Mouse (Mus musculus) c-Kit-positive CD71-negative TER-119-negative erythroid progenitor cells, embryonic 14.5 days (primary cell): ENCODE results near the gene Fastkd5.

Experiments used
- DNase-seq: peaks from one replicate; pipeline ENCODE4 v3.0.0-alpha.2; 2013; ENCODE audit warnings: low read depth

Fastkd5 gene

DNA sequence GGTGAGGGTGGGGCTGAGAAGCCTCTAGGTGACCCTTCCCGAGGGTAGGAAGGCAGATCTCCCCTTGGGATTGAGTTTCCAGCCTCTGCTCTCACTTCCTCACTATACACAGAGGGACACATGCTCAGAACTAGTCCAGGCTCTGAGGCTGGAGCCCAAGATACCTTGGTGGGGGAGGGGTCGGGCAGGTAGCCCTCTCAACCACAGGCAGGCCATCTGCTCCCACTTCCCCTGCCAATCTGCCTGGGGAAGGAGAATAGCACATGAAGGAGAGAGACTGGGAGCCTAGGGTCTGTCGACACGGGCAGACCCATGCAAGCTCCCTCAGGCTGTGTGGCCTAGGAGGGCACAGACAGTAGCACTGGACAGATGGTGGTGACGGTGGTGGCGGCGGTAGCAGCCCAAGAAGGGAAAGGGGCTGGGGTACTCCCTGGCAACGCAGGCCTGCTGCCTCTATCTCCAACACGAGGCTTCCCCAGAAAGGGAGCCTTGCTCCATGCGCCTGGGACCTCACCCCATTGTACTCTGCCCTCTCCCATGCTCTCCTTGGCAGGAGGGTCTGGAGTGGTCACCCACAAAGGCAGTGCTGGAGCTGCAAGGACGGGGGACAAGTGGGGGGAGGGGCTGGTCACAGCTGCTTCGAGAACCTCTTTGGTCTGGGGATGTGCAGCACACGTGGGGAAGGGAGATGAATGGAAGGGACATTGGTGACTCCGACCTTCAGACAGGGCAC is 4.3 kb upstream of the Fastkd5 start:
- DNase-seq, result no peak

DNA sequence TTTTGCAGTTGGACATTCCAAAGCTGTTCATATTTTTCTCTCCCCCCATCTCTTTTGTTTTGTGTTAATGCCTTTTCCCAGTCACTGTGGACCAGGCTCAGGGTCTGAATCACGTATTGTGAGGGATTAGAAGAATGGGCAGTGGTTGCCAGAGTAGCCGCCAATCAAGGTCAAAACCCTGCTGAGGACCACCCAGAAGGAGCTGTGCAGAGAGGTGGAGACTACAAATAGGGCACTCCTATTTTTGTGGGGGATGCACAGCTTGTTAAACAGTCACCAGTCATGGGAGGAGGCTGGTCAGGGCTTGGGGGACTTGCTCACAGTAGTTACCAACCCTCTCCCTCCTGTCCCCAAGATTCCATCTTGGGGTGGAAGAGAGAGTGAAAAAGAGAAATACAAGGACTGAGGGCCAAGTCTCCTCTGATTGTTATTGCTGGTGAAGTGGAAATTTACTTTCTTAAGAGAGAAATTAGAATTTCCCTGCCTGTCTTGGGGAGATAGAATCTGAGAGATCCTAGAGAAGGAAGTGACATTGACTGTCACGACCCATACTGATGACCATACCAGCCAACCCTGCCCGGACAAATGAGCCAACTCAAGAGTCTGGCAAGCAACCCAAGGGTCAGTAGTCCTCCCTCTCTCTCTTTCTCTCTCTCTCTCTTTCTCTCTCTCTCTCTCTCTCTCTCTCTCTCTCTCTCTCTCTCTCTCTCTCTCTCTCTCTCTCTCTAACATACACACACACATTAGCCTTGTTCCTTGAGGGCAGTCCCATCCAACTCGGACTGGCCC is 3.3 kb upstream of the Fastkd5 start:
- no peak for DNase-seq

DNA sequence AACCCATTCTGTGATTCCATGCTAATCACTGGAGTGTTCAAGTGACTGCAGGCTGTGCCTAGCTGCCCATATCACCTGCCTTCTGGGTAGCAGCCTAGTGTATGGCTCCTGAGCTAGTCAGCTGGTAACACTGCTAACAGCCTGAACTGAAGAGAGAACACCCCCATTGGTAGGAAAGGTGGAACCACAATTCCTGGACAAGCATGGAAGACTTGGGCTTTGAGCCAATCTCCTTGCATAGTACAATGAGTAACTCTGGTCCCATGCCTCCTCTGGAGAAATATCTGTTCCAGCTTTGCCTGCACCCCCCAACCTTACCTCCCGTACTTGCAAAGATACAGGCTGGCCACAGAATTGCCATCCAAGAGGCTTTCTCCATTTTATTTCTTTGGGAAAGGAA is 2.6 kb upstream of the Fastkd5 start:
- DNase-seq, result no peak

DNA sequence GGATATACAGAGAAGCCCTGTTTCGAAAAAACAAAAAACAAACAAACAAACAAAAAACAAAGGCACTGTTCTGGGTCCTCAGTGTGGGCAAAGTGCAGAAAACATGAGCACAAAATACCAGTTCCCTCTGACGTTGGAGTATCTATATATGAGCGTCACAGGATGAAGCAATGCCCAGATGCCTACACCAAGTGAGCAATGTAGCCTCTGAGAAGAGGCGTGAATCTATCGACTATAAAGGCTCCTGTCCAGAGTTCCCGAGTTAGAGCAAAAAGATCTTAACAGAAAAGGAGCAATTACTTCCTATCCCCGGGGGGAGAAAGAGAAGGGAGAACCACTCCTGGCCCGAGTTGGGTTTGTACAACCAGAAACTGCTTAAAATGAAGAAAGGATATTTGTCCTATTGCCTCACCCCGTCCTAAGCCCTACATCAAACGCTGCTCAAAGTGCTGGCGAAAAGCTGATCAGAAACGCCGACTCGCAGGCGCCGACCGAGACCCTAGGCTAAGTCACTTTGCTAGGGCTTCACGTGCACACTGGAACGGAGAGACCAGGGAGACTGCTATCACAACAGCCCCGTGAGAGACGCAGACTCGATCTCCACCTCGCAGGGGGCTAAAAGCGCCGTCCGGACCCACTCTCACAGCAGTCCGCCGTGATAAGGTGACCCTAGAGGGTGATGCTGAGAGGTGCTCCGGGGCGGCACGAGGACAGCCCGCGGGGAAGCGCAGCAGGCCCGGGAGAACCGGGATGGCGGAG is 568 bp downstream of the Fastkd5 start:
- no peak for DNase-seq

DNA sequence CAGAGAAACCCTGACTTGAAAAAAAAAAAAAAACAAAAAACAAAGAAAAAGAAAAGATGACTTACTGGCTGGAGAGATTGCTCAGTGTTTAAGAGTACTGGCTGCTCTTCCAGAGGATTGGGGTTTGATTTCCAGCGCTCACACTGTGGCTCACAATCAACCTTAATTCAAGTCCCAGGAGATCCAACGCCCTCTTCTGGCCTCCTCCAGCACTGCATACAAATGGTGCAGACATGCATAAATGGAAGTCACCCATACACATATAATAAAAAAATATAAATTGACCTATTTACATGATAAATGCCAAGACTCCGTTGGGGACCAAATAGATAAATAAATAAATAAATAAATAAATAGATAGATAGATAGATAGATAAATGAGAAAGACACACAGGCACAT is 1.4 kb downstream of the Fastkd5 start:
- DNase-seq, result no peak

DNA sequence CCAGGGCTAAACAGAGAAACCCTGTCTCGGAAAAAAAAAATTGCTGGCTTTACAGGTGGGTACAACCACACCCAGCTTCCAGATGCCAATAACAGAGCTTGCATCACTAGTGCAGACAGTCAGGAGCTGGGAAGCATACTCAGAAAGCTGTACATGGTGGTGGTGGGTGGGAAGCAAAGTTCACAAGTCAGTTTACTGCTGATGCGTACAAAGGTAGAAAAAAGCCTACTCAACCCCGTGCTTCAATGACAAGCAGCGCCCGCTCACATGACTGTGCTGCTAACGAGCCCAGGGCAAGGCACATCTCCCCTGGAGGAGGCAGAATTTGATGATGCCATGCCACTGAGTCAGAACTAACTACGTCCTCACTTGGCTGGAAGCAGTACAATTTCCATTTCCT is 10.9 kb downstream of the Fastkd5 start:
- DNase-seq, result no peak

DNA sequence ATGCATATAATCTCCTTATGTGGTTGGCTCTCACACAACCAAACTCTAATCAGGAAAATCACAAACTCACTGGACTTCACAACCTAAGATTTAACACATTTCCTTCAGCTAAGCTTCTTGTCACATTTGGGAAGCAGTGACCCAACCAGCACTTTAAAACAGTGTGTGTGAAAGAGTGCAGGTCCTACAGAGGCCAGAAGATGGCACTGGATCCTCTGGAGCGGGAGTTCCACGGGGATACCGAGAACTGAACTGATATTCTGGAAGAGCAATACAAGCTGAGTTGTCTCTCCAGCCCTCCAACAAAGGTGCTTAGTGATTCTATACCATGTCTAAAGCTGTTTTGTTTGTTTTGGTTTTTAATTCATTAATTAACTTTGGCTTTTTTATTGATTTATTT is 16.7 kb downstream of the Fastkd5 start:
- no peak for DNase-seq

DNA sequence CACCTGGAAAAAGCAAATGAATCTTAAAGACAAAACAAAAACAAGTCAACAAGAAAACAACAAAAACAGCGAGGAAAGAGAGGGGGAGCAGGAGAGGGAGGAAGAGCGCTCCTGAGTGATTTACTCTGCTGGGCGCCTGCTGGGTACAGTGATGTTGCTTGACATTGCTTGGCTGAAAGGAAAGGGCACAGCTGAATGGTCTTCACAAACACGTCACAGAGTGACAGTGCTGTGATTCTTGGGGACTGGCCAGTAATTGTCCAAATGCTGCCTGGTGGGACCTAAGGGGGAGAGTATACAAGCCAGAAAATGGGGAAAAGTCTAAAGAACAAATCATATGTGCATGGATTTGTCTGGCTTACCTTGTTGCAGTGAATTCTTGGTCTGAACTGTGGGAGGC is 27.6 kb downstream of the Fastkd5 start:
- DNase-seq, result no peak

DNA sequence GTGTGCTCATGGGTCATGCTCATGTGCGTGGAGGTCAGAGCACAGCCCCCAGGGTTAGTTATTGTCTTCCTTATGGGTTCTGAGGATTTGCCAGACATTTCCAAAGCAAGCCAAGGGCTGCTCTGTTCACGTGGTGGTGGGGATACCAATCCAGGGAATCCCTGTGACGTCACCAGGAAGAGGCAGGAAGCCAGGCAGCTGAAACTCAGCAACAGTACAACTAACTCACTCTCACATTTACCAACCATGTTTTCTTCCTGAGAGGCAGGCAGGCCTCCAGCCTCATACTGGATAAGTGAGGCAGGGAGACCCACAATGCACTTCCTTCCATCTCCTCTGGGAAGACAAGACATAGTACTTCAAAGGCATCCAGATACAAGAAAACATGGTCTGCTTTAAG is 31.4 kb downstream of the Fastkd5 start:
- no peak for DNase-seq

DNA sequence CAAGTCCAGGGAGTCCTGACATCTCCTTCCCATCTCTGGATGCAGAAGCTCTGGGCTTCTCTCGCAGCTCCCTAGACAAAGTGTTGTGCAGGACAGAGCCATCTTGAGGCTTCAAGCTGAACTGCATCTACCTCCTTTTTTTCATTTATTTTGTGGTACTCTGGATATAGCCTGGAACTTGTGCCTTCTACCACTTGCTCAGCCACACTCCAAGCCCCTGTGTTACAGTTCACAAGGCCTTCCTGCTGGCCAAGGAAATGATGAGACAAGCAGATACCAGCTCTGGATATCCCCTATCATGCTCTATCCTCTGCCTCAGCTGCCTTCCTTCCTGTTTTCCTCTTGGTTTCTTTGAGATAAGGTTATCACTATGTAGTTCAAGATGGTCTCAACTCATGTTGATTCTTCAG is 32.2 kb downstream of the Fastkd5 start:
- DNase-seq, result no peak

DNA sequence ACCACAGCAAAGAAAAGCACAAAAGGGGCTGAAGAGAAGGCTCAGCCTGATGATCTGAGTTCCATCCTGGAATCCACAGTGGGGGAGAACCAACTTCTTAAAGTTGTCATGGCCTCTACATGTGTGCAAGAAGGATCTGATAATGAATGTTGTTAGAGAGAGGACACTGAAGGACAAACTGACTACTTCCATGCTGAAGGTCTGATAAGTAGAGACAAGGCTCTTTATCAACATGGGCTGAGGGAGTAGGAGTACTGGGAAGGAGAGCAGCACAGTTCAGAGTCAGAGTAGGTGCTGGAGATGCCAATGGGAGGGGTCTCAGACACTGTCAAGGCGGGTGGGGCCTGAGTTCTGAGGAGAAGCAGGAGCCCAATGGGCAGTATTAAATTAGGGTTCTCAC is 34.2 kb downstream of the Fastkd5 start:
- no peak for DNase-seq

DNA sequence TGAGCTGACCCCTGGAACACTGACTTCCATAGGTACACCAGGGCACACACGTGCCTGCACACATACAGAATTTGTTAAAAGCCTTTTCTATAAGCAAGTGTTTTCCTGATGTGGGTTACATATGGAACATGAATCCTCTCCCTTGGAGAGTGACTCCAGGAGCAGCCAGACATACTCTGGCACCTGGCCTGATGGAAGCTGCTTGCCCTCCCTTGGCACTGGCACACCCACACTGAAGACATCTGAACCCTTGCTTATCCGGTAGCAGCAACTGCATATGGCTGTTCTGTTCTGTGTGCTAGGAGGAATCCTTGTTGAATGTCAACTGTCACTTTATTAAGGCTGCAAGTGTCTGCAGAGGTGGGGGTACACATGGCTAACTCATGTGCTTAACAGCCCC is 38.8 kb downstream of the Fastkd5 start:
- no peak for DNase-seq

DNA sequence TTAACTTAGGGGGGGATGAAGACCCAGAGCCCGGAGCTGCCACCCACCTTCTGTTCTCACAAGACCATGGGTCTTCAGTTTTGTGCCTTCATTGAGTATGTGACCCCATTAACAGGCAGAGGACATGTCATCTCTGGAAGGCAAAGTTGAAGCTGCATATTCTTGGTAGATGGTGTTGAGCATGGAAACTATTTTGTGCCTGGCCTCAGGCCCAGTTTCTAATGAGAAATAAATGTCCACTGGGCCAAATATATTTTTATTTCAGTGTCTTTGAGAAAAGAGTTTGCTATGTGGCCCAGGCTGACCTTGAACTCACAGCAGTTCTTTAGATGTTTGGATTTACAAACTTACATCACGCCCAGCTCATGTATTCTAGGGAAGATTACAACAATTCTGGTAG is 40.1 kb downstream of the Fastkd5 start:
- DNase-seq, result no peak

DNA sequence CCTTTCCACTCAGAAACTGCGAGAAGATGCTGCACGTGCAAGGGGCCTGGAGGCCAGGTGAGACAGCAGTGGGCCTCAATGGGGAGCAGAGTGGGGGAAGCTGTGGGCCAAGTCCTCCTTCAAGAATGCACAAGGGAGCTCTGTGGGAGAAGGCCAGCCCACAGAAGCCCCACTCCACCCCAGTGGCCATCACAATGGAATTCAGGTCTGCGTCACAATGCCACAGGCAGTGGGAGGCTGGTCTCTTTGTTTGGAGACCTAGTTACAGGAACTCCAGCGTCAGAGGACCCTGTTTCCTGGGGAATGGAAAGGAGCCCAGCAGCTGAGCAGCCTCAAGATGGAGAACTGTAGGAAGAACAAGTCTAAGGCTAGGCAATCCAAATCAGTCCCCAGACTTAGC is 40.7 kb downstream of the Fastkd5 start:
- no peak for DNase-seq

DNA sequence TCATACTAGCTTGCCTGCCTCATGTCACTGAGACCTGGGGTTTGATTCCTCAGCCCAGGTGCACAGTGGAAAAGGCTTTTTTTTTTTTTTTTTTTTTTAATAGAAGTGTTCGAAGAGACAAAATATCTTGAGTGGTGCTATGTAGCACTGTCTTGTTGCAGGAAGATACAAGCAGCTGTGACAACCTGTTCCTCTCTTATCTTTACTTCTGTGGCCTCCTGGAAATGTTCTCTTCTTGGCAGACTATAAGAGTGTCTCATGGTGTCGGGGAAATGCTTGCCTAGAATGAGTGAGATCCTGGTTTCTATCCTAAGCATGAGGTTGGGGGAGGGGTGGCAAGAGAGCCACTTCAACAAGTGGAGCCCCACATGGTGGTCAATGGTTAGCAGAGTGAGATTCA is 41.5 kb downstream of the Fastkd5 start:
- DNase-seq, result no peak

DNA sequence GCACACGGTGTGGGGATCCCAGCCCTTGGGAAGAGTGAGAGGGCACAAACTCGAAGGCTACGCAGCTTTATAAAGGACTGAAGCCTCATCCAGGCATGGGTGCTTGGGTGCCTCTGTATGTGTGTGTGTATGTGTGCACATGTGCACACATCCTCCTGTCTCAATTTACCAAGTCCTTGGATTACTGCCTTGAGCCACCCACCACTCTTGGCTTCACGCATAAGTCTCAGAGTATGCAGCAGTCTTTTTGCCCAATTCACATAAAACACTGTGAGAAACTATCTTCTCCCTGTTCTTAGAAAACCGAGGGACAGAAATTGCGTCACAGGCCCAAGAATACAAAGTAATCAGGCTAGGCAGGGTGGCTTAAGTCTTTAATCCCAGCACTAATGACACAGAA is 43.8 kb downstream of the Fastkd5 start:
- DNase-seq, result no peak

DNA sequence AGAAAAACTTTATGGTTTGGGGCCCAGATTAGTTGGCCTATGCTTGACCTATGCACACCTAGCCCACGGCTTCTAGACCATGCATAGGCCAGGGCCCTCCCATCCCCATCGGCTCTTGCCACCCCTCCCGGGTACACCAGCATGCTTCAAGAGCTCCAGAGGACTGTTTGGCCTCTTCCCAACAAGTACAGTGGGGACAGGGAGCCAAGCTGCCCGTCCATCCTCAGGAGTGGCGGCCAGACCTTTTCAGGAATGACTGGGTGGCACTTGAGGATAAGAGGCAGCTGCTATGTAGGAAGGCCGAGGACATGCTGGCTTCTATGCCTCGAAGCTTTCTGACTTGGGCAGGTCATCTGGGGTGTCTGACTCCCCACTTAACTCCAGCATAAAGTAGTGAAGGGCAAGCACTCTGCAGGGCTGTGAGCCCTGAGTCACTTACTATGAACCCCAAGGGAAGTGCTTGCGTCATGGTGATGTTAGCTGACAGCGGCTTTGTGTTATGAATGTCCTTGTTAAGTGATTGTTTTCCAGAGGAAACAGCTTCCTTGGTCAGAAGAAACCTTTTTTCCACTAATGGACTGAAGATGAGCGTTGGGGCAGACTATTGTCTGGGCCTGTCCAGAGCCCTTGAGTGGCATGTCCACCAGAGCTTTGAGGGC is 45.8 kb downstream of the Fastkd5 start:
- no peak for DNase-seq

DNA sequence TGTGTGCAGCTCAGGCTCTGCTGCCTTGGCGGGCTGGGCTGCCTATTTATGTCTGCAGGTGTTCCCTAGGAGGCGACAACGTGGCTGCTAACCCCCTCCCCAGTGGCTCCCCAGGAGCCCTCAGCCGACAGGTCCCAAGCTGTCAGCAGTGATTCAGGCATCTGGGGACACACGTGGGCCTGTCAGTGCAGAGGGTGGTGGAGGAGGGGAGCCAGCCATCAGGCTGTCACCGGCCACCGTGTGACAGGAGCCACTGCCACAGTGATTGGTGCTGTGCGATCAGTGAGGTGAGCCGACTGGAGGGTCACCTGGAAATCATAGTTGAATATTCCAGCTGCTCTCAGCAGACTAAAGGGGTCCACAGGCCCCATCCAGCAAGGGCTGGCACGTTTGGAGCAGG is 47.3 kb downstream of the Fastkd5 start, which contains the start of gene Avp:
TSS of gene Avp (minus strand) at position 3 of the 400 bp plus-strand sequence.
- no peak for DNase-seq

DNA sequence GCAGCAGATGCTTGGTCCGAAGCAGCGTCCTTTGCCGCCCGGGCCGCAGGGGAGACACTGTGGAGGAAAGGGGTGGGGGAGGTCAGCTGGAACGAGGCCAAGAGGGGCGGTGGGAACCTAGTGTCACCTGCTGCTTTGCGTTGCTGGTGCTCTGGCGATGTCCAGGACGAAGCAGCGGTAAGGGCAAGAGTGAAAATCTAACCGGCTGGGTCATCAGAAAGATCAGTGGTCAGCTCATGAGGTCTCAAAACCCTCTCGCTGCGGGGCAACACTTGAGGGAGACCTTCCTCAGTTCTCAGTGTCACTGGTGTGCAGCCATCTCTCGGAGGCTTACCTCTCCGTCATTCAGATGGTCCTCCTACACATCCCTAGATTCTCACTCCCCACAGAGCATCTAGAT is 48.6 kb downstream of the Fastkd5 start:
- no peak for DNase-seq

DNA sequence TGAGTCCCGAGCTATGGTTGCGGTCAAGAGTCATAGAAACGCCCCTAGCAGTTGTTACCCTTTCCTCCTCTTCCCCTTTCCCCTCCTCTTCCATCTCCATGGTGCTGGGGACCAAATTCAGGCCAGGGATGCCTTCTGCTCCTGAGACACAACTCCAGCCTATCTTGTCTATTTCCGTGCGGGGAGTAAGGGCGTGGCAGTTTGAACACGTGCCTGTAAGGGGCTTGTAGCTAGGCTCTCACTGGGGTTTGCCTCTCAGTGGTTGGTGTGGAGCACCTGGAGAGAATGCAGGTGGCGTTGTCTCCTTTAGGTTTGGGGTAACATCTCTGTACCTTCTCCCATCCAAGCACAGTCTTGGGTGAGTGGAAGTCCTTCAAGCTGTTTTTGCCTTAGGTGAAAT is 50.0 kb downstream of the Fastkd5 start:
- DNase-seq, result no peak

DNA sequence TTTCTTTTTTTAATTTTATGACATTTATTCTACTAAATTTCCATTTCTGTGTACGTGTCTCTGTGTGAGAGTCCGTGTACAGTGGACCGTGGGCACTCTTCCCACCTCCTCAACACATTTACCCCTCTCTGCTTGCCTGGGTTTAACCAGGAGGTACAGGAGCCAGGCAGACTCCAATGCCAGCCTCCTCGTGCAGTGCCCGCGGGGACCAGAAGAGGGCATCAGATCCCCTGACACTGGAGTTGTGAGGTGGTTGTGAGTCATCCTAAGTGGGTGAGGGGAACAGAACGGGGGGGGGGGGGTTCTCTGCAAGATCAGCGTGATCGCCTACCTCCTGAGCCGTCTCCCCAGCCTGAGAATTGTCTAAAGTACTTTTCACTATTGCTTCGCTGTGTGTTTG is 51.7 kb downstream of the Fastkd5 start:
- DNase-seq, result peak; percentile 50

DNA sequence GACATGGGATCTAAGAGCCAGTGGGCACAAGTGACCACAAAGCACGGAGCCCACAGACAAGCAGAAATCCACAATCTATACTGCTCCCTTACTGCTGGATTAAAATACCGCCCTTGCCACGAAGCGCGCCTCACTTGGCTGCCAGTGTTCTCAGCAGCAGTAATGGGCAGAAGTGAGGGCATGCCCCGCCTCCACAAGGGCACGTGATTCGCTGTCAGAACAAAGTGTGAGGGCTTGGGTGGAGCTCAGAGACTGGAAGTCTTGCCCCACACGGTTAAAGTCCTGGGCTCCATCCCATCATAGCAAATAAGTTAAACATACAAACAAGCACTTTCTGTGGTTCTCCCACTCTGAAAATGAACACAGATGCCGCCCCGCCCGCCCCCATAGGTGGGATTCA is 52.2 kb downstream of the Fastkd5 start:
- peak; percentile 51 for DNase-seq
